Mouse (Mus musculus) megakaryocyte, embryonic 14.5 days (primary cell): ENCODE results near the gene Cdiptos. TPM values are rescaled to one million over a fixed set of nuclear protein-coding genes. Genes with fewer than 3 reads are reported as not detected.

Experiments
- H3K27me3 ChIP-seq: replicated peaks from 2 replicates; pipeline ENCODE3; 2012; ENCODE audit warnings: inconsistent platforms
- H3K36me3 ChIP-seq: replicated peaks from 2 replicates; pipeline ENCODE3; 2012; ENCODE audit warnings: low read length, inconsistent platforms, mixed read lengths
- H3K4me1 ChIP-seq: 2 replicates; pipeline ENCODE4 v1.6.1; 2012; ENCODE audit warnings: inconsistent platforms
- H3K4me3 ChIP-seq: replicated peaks from 2 replicates; pipeline ENCODE3; 2012; ENCODE audit warnings: moderate library complexity, mild to moderate bottlenecking, inconsistent platforms
- H3K9me3 ChIP-seq: 2 replicates; pipeline ENCODE4 v1.6.1; 2012; ENCODE audit warnings: inconsistent platforms
- FLI1 ChIP-seq: IDR thresholded peaks from 2 replicates; pipeline ENCODE4 v1.6.1; 2012; ENCODE audit warnings: low read length, inconsistent platforms, mixed read lengths
- GATA1 ChIP-seq: IDR thresholded peaks from 3 replicates; pipeline ENCODE4 v1.6.1; 2012; ENCODE audit warnings: mixed read lengths, low read length, inconsistent platforms, borderline replicate concordance
- polyA plus RNA-seq: library from polyadenylated mRNA; stranded (reverse); fragments of >175 nt; gene quantifications from 2 replicates; pipeline ENCODE4 v1.2.3, GENCODE M21; 2012; ENCODE audit warnings: low replicate concordance; ENCODE audit not compliant: insufficient read depth

Gene Cdiptos
- polyA plus RNA-seq, 1 experiment, result 1.8 TPM

GRCm38 (mm10) chr7:127014993-127015392, 39.1 kb upstream of the Cdiptos start:
- no peaks in the 10 kb centered on the region for H3K27me3 ChIP-seq
- H3K4me3 ChIP-seq, result peak overlapping the region; percentile 96
- H3K36me3 ChIP-seq, result peaks cover 50% of the 10 kb centered on the region
- no peaks in the 10 kb centered on the region for H3K9me3 ChIP-seq
- TF ChIP-seq GATA1 (no peak), FLI1 (no peak)
- peaks cover 79% of the 10 kb centered on the region for H3K4me1 ChIP-seq

GRCm38 (mm10) chr7:127014320-127014719, 38.4 kb upstream of the Cdiptos start, which contains the start of gene Mvp:
Mvp (minus strand) TSS chr7:127014621.
- H3K36me3 ChIP-seq, result peaks cover 53% of the 10 kb centered on the region
- H3K27me3 ChIP-seq, result no peaks in the 10 kb centered on the region
- peaks cover 85% of the 10 kb centered on the region for H3K4me1 ChIP-seq
- TF ChIP-seq FLI1 (no peak), GATA1 (no peak)
- H3K4me3 ChIP-seq, result peak within 1 kb of the TSS; percentile 96
- no peaks in the 10 kb centered on the region for H3K9me3 ChIP-seq

- H3K27me3 ChIP-seq, result no peaks in the 10 kb centered on the region
- H3K4me3 ChIP-seq, result peak overlapping the region; percentile 96
- peaks cover 86% of the 10 kb centered on the region for H3K4me1 ChIP-seq
- H3K36me3 ChIP-seq, result peaks cover 54% of the 10 kb centered on the region
- TF ChIP-seq FLI1, result no peak
- no peak for TF ChIP-seq GATA1
- no peaks in the 10 kb centered on the region for H3K9me3 ChIP-seq
Measured at GRCm38 (mm10) chr7:127013385-127013784, 37.5 kb upstream of the Cdiptos start.

GRCm38 (mm10) chr7:127012845-127013244, 36.9 kb upstream of the Cdiptos start:
- Histone ChIP-seq H3K4me1 (peaks cover 86% of the 10 kb centered on the region), H3K9me3 (no peaks in the 10 kb centered on the region), H3K27me3 (no peaks in the 10 kb centered on the region), H3K36me3 (peaks cover 54% of the 10 kb centered on the region), H3K4me3 (peak overlapping the region; percentile 96)
- TF ChIP-seq GATA1 (no peak), FLI1 (no peak)

GRCm38 (mm10) chr7:127012374-127012773, 36.5 kb upstream of the Cdiptos start:
- Histone ChIP-seq H3K4me3 (no peak overlapping the region), H3K9me3 (no peaks in the 10 kb centered on the region), H3K4me1 (peaks cover 86% of the 10 kb centered on the region), H3K27me3 (no peaks in the 10 kb centered on the region), H3K36me3 (peaks cover 57% of the 10 kb centered on the region)
- TF ChIP-seq FLI1, result no peak
- no peak for TF ChIP-seq GATA1

GRCm38 (mm10) chr7:127011717-127012116, 35.8 kb upstream of the Cdiptos start:
- TF ChIP-seq FLI1 (no peak), GATA1 (no peak)
- no peaks in the 10 kb centered on the region for H3K9me3 ChIP-seq
- H3K4me3 ChIP-seq, result peak overlapping the region; percentile 56
- peaks cover 59% of the 10 kb centered on the region for H3K36me3 ChIP-seq
- H3K27me3 ChIP-seq, result no peaks in the 10 kb centered on the region
- peaks cover 91% of the 10 kb centered on the region for H3K4me1 ChIP-seq

- Histone ChIP-seq H3K27me3 (no peaks in the 10 kb centered on the region), H3K4me3 (peak overlapping the region; percentile 56), H3K36me3 (peaks cover 60% of the 10 kb centered on the region), H3K4me1 (peaks cover 93% of the 10 kb centered on the region), H3K9me3 (no peaks in the 10 kb centered on the region)
- no peak for TF ChIP-seq FLI1
- no peak for TF ChIP-seq GATA1
Measured at GRCm38 (mm10) chr7:127011051-127011450, 35.2 kb upstream of the Cdiptos start.

GRCm38 (mm10) chr7:127009307-127010085, 33.6 kb upstream of the Cdiptos start:
- no peaks in the 10 kb centered on the region for H3K27me3 ChIP-seq
- H3K4me1 ChIP-seq, result peaks cover 86% of the 10 kb centered on the region
- peaks cover 52% of the 10 kb centered on the region for H3K36me3 ChIP-seq
- TF ChIP-seq GATA1 (no peak), FLI1 (no peak)
- peak overlapping the region; percentile 88 for H3K4me3 ChIP-seq
- H3K9me3 ChIP-seq, result no peaks in the 10 kb centered on the region

GRCm38 (mm10) chr7:127008239-127009019, 32.5 kb upstream of the Cdiptos start:
- H3K9me3 ChIP-seq, result no peaks in the 10 kb centered on the region
- TF ChIP-seq GATA1 (no peak), FLI1 (no peak)
- no peaks in the 10 kb centered on the region for H3K27me3 ChIP-seq
- peaks cover 57% of the 10 kb centered on the region for H3K36me3 ChIP-seq
- H3K4me3 ChIP-seq, result peak overlapping the region; percentile 88
- H3K4me1 ChIP-seq, result peaks cover 92% of the 10 kb centered on the region

GRCm38 (mm10) chr7:127007313-127008024, 31.6 kb upstream of the Cdiptos start:
- Histone ChIP-seq H3K36me3 (peaks cover 50% of the 10 kb centered on the region), H3K4me3 (peak overlapping the region; percentile 67), H3K27me3 (no peaks in the 10 kb centered on the region), H3K4me1 (peaks cover 92% of the 10 kb centered on the region), H3K9me3 (no peaks in the 10 kb centered on the region)
- TF ChIP-seq GATA1, result no peak
- no peak for TF ChIP-seq FLI1
